Mouse (Mus musculus): ENCODE results near the gene Trip6.
"Not testable (repeated sequence)": the region's sequence is repeated elsewhere in the genome, so short reads cannot be mapped to it uniquely, and the experiment has no call there.

The Trip6 gene

GRCm38 (mm10) chr5:137301253-137301652, 13.0 kb downstream of the Trip6 start:
- no peak for DNase-seq (ENCODE audit: low read depth, low spot score)

- no peak for DNase-seq (ENCODE audit: low read depth, low spot score)
Observed at GRCm38 (mm10) chr5:137299240-137299639, 15.0 kb downstream of the Trip6 start.

- DNase-seq (ENCODE audit: low read depth, low spot score), result no peak
Observed at GRCm38 (mm10) chr5:137297126-137297525, 17.1 kb downstream of the Trip6 start.

GRCm38 (mm10) chr5:137295712-137296111, 18.5 kb downstream of the Trip6 start:
- DNase-seq (ENCODE audit: low read depth, low spot score), result no peak

- DNase-seq (ENCODE audit: low read depth, low spot score), result no peak
Observed at GRCm38 (mm10) chr5:137295296-137295695, 18.9 kb downstream of the Trip6 start.

- DNase-seq (ENCODE audit: low read depth, low spot score), result no peak
Observed at GRCm38 (mm10) chr5:137294744-137295093, 19.5 kb downstream of the Trip6 start.

- DNase-seq (ENCODE audit: low read depth, low spot score), result peak; percentile 84
Observed at GRCm38 (mm10) chr5:137293839-137294743, 20.1 kb downstream of the Trip6 start, which contains the start of gene Ufsp1. TSS of gene Ufsp1 (plus strand) at chr5:137294629.

GRCm38 (mm10) chr5:137293282-137293681, 20.9 kb downstream of the Trip6 start:
- no peak for DNase-seq (ENCODE audit: low read depth, low spot score)

GRCm38 (mm10) chr5:137291381-137291926, 22.8 kb downstream of the Trip6 start:
- DNase-seq (ENCODE audit: low read depth, low spot score), result no peak

GRCm38 (mm10) chr5:137290677-137291076, 23.5 kb downstream of the Trip6 start:
- no peak for DNase-seq (ENCODE audit: low read depth, low spot score)

GRCm38 (mm10) chr5:137289591-137290365, 24.4 kb downstream of the Trip6 start:
- no peak for DNase-seq (ENCODE audit: low read depth, low spot score)

- DNase-seq (ENCODE audit: low read depth, low spot score), result no peak
Observed at GRCm38 (mm10) chr5:137288999-137289470, 25.2 kb downstream of the Trip6 start.

GRCm38 (mm10) chr5:137287953-137288743, 26.1 kb downstream of the Trip6 start:
- DNase-seq (ENCODE audit: low read depth, low spot score), result no peak

- no peak for DNase-seq (ENCODE audit: low read depth, low spot score)
Observed at GRCm38 (mm10) chr5:137287032-137287952, 26.9 kb downstream of the Trip6 start, which contains the start of gene Ache. TSS of gene Ache (plus strand) at chr5:137287519.

- DNase-seq (ENCODE audit: low read depth, low spot score), result peak; percentile 80
Observed at GRCm38 (mm10) chr5:137286655-137287031, 27.6 kb downstream of the Trip6 start.

- DNase-seq (ENCODE audit: low read depth, low spot score), result no peak
Observed at GRCm38 (mm10) chr5:137285986-137286385, 28.2 kb downstream of the Trip6 start.

- DNase-seq (ENCODE audit: low read depth, low spot score), result no peak
Observed at GRCm38 (mm10) chr5:137285045-137285444, 29.2 kb downstream of the Trip6 start.

- DNase-seq (ENCODE audit: low read depth, low spot score), result not testable (repeated sequence)
Observed at GRCm38 (mm10) chr5:137284411-137284810, 29.8 kb downstream of the Trip6 start.

GRCm38 (mm10) chr5:137277360-137278342, 36.6 kb downstream of the Trip6 start:
- no peak for DNase-seq (ENCODE audit: low read depth, low spot score)
